ENCODE assay signal across 8 mouse cellular contexts in genomic region chr2:92392318-92393264, GRCm38 (mm10). TPM values are rescaled to one million over a fixed set of nuclear protein-coding genes. Genes with fewer than 3 reads are reported as not detected.
DNase-seq lines count a peak whose midpoint lies in the region; ATAC-seq and TF ChIP-seq lines count a peak whose summit lies in the region.

No protein-coding gene starts in this region.

- no peak for TF ChIP-seq POLR2A in kidney, adult 2 months (IDR thresholded peaks at IDR 0.05; ENCODE audit: low read depth, low read length)
- TF ChIP-seq POLR2A in liver, adult 2 months (IDR thresholded peaks at IDR 0.05; ENCODE audit: extremely low read depth, insufficient read depth, low read length), result no peak

- peak overlapping the region; percentile 26; the same call in 1 of the 2 replicates for H3K9ac ChIP-seq in heart, embryonic 14.5 days (ENCODE audit: low read length)
- H3K9ac ChIP-seq in liver, adult 2 months (ENCODE audit: low read depth, low read length), result no peak overlapping the region; the same call in 1 of the 2 replicates
- H3K9ac ChIP-seq in stomach, embryonic 16.5 days (ENCODE audit: low read length), result peak overlapping the region; percentile 63

- peak overlapping the region; percentile 34; the same call in 1 of the 2 replicates for H3K4me3 ChIP-seq in kidney, adult 2 months (ENCODE audit: insufficient read depth, low read depth, low read length)
- H3K4me3 ChIP-seq in heart, embryonic 14.5 days (ENCODE audit: control insufficient read depth in 1 of 2, insufficient read depth in 1 of 2, low read depth in 1 of 2, low read length in 2 of 2), result peak overlapping the region; percentile 8 to 23; a peak in 3 of 4 replicates
- H3K4me3 ChIP-seq in liver, adult 2 months (ENCODE audit: insufficient read depth, low read depth, low read length), result peak overlapping the region; percentile 41; the same call in 1 of the 2 replicates
- peak overlapping the region; percentile 39 for H3K4me3 ChIP-seq in stomach, embryonic 16.5 days (replicated peaks; ENCODE audit: low read length)

- peak overlapping the region; percentile 52 for H3K4me2 ChIP-seq in heart, embryonic 14.5 days (ENCODE audit: low read length)
- H3K4me2 ChIP-seq in stomach, embryonic 16.5 days (ENCODE audit: low read depth, low read length), result peak overlapping the region; percentile 53

- TF ChIP-seq CTCF in kidney, adult 2 months (conservative IDR thresholded peaks at IDR 0.05; ENCODE audit: insufficient read depth, insufficient read length, low read depth, low read length), result no peak
- no peak for TF ChIP-seq CTCF in liver, adult 2 months (IDR thresholded peaks at IDR 0.05; ENCODE audit: low read depth, low read length)

- H3K9me3 ChIP-seq in heart, embryonic 14.5 days (ENCODE audit: control insufficient read depth, low read length), result no peaks in the 10 kb centered on the region
- H3K9me3 ChIP-seq in stomach, embryonic 16.5 days (replicated peaks; ENCODE audit: control insufficient read depth, low read length), result no peaks in the 10 kb centered on the region

- WGBS in kidney, adult 2 months, result 18% methylated on average over 26 of the region's 26 CpGs
- 4% methylated on average over 26 of the region's 26 CpGs for WGBS in heart, embryonic 14.5 days
- WGBS in liver, adult 2 months, result 9% methylated on average over 26 of the region's 26 CpGs
- 6% methylated on average over 26 of the region's 26 CpGs for WGBS in stomach, embryonic 16.5 days

- DNase-seq in kidney, adult 2 months, result no peak
- DNase-seq in kidney, adult 9 months, result no peak
- DNase-seq in brain, adult 2 months (ENCODE audit: low read depth, low spot score), result peak; percentile 69
- no peak for DNase-seq in liver, adult 2 months (ENCODE audit: extremely low read depth, low read depth, low spot score)
- DNase-seq in urinary bladder, postnatal 14 days (ENCODE audit: low spot score), result no peak
- no peak for DNase-seq in spleen, postnatal 14 days (ENCODE audit: low spot score in 2 of 2)

- no peaks in the 10 kb centered on the region; the same call in 1 of the 2 replicates for H3K4me1 ChIP-seq in kidney, adult 2 months (ENCODE audit: control insufficient read depth, insufficient read depth, low read length)
- H3K4me1 ChIP-seq in heart, embryonic 14.5 days (ENCODE audit: control insufficient read depth in 2 of 2, insufficient read depth in 2 of 2, low read length in 2 of 2), result peaks cover 14 to 21% of the 10 kb centered on the region in 2 experiments; a peak in 3 of 4 replicates
- no peaks in the 10 kb centered on the region for H3K4me1 ChIP-seq in liver, adult 2 months (ENCODE audit: control insufficient read depth, insufficient read depth, low read length)
- H3K4me1 ChIP-seq in stomach, embryonic 16.5 days (ENCODE audit: control insufficient read depth, insufficient read depth, low read length), result peaks cover 37% of the 10 kb centered on the region

- no peaks in the 10 kb centered on the region for H3K79me2 ChIP-seq in liver, adult 2 months (ENCODE audit: control insufficient read depth, insufficient read depth, low read length)

- H3K27ac ChIP-seq in kidney, adult 2 months (ENCODE audit: insufficient read depth, low read depth, low read length), result no peak overlapping the region
- no peak overlapping the region for H3K27ac ChIP-seq in heart, embryonic 14.5 days (replicated peaks in 1 of 2; ENCODE audit: control insufficient read depth in 1 of 2, insufficient read depth in 1 of 2, low read depth in 2 of 2, low read length in 2 of 2)
- H3K27ac ChIP-seq in liver, adult 2 months (replicated peaks; ENCODE audit: insufficient read depth, low read depth, low read length), result peak overlapping the region; percentile 35; the same call in 1 of the 2 replicates
- peak overlapping the region; percentile 57 for H3K27ac ChIP-seq in stomach, embryonic 16.5 days (ENCODE audit: low read length)

- no peak for ATAC-seq in heart, embryonic 14.5 days (ENCODE audit: insufficient number of reproducible peaks, insufficient read depth, low FRiP score, low read depth)
- no peak for ATAC-seq in stomach, embryonic 16.5 days (ENCODE audit: insufficient read depth, low FRiP score)

- no peaks in the 10 kb centered on the region for H3K36me3 ChIP-seq in kidney, adult 2 months (ENCODE audit: control insufficient read depth, insufficient read depth, low read length)
- H3K36me3 ChIP-seq in heart, embryonic 14.5 days (ENCODE audit: control insufficient read depth, insufficient read depth, low read length), result no peaks in the 10 kb centered on the region
- H3K36me3 ChIP-seq in liver, adult 2 months (ENCODE audit: control insufficient read depth, insufficient read depth, low read length), result no peaks in the 10 kb centered on the region
- no peaks in the 10 kb centered on the region for H3K36me3 ChIP-seq in stomach, embryonic 16.5 days (ENCODE audit: control insufficient read depth, insufficient read depth, low read length)

- no peaks in the 10 kb centered on the region for H3K27me3 ChIP-seq in kidney, adult 2 months (replicated peaks; ENCODE audit: control insufficient read depth, insufficient read depth, low read length)
- H3K27me3 ChIP-seq in heart, embryonic 14.5 days (ENCODE audit: control insufficient read depth, insufficient read depth, low read length), result peaks cover 25% of the 10 kb centered on the region
- peaks cover 16% of the 10 kb centered on the region for H3K27me3 ChIP-seq in liver, adult 2 months (ENCODE audit: control insufficient read depth, insufficient read depth, low read length)
- no peaks in the 10 kb centered on the region for H3K27me3 ChIP-seq in stomach, embryonic 16.5 days (ENCODE audit: control insufficient read depth, insufficient read depth, low read length)

RNA-seq across cellular contexts. Expression of gene Mapk8ip1, which starts 8.5 kb away (rescaled TPM):
- 41.5 and 49.3 TPM in 2 replicates for polyA plus RNA-seq in kidney, adult 2 months (2012; rRNA removed)
- polyA plus RNA-seq in heart, embryonic 14.5 days (2014; fragmentation: Nextera tagmentation; extraction: Ambion mirVana), result 1.9 and 2.9 TPM in 2 replicates
- total RNA-seq in liver, adult 2 months (2014; rRNA removed), result 0.65 and 1.0 TPM in 2 replicates
- 1.3 and 1.6 TPM in 2 replicates for polyA plus RNA-seq in liver, adult 2 months (2012; rRNA removed)
- polyA plus RNA-seq in stomach, embryonic 16.5 days (2015; fragmentation: Nextera tagmentation; extraction: Ambion mirVana), result 12.5 and 14.9 TPM in 2 replicates

RNA-seq across cellular contexts. Expression of gene 1700029I15Rik, which starts 10.3 kb away (rescaled TPM):
- polyA plus RNA-seq in kidney, adult 2 months (2012; rRNA removed), result 4.3 and 5.3 TPM in 2 replicates
- polyA plus RNA-seq in heart, embryonic 14.5 days (2014; fragmentation: Nextera tagmentation; extraction: Ambion mirVana), result 0.44 and 1.5 TPM in 2 replicates
- total RNA-seq in liver, adult 2 months (2014; rRNA removed), result 1.3 and 2.0 TPM in 2 replicates
- 3.3 and 5.6 TPM in 2 replicates for polyA plus RNA-seq in liver, adult 2 months (2012; rRNA removed)
- polyA plus RNA-seq in stomach, embryonic 16.5 days (2015; fragmentation: Nextera tagmentation; extraction: Ambion mirVana), result 3.5 and 5.4 TPM in 2 replicates

RNA-seq across cellular contexts. Expression of gene Large2, which starts 17.9 kb away (rescaled TPM):
- 54.1 and 70.7 TPM in 2 replicates for polyA plus RNA-seq in kidney, adult 2 months (2012; rRNA removed)
- 0.73 and 1.2 TPM in 2 replicates for polyA plus RNA-seq in heart, embryonic 14.5 days (2014; fragmentation: Nextera tagmentation; extraction: Ambion mirVana)
- 0.37 and 0.74 TPM in 2 replicates for total RNA-seq in liver, adult 2 months (2014; rRNA removed)
- polyA plus RNA-seq in liver, adult 2 months (2012; rRNA removed), result 0.88 and 1.7 TPM in 2 replicates
- 12.6 and 15.5 TPM in 2 replicates for polyA plus RNA-seq in stomach, embryonic 16.5 days (2015; fragmentation: Nextera tagmentation; extraction: Ambion mirVana)

RNA-seq across cellular contexts. Expression of gene Pex16, which starts 18.1 kb away (rescaled TPM):
- 81.9 and 92.5 TPM in 2 replicates for polyA plus RNA-seq in kidney, adult 2 months (2012; rRNA removed)
- polyA plus RNA-seq in heart, embryonic 14.5 days (2014; fragmentation: Nextera tagmentation; extraction: Ambion mirVana), result 15.3 and 19.7 TPM in 2 replicates
- total RNA-seq in liver, adult 2 months (2014; rRNA removed), result 95.5 and 97.7 TPM in 2 replicates
- polyA plus RNA-seq in liver, adult 2 months (2012; rRNA removed), result 164 and 196 TPM in 2 replicates
- polyA plus RNA-seq in stomach, embryonic 16.5 days (2015; fragmentation: Nextera tagmentation; extraction: Ambion mirVana), result 27.8 and 31.9 TPM in 2 replicates

RNA-seq across cellular contexts. Expression of gene Cry2, which starts 41.3 kb away (rescaled TPM):
- polyA plus RNA-seq in kidney, adult 2 months (2012; rRNA removed), result 13.5 and 15.3 TPM in 2 replicates
- polyA plus RNA-seq in heart, embryonic 14.5 days (2014; fragmentation: Nextera tagmentation; extraction: Ambion mirVana), result 15.6 and 17.8 TPM in 2 replicates
- 20.5 and 22.4 TPM in 2 replicates for total RNA-seq in liver, adult 2 months (2014; rRNA removed)
- 17.1 and 21.9 TPM in 2 replicates for polyA plus RNA-seq in liver, adult 2 months (2012; rRNA removed)
- 23.4 and 26.5 TPM in 2 replicates for polyA plus RNA-seq in stomach, embryonic 16.5 days (2015; fragmentation: Nextera tagmentation; extraction: Ambion mirVana)

Comparison
In these comparisons a context has a peak if more than half of its experiments do, and no peak if none do; other contexts are left out.
1. H3K27ac ChIP-seq: peak in liver, adult 2 months (single experiment) and stomach, embryonic 16.5 days (single experiment); none in kidney, adult 2 months (single experiment) and heart, embryonic 14.5 days (0 of 2).
2. Peak in every context shown above with its lines, with median percentiles within 50 percentile points of each other: H3K4me3 ChIP-seq.